Mouse (Mus musculus) splenic B cell, adult 2 months (primary cell): ENCODE measurements around the gene Faiml.

Source experiments
- DNase-seq: peaks from one replicate; pipeline ENCODE4 v3.0.0-alpha.2; 2011; ENCODE audit warnings: low read depth, low spot score
- H3K27me3 ChIP-seq: 2 replicates; pipeline ENCODE4 v1.6.1; 2012; ENCODE audit warnings: mild to moderate bottlenecking, low read length, moderate library complexity, mixed read lengths; ENCODE audit not compliant: control insufficient read depth, poor library complexity, insufficient read depth, severe bottlenecking
- H3K36me3 ChIP-seq: 2 replicates; pipeline ENCODE4 v1.6.1; 2012; ENCODE audit warnings: mild to moderate bottlenecking, low read length, moderate library complexity, mixed read lengths; ENCODE audit not compliant: control insufficient read depth, poor library complexity, insufficient read depth, severe bottlenecking

Faiml gene

GRCm38 (mm10) chr9:99237139-99237538 is at the start of gene Faiml:
TSS of gene Faiml (minus strand) at chr9:99237239.
- no peak for DNase-seq
- H3K36me3 ChIP-seq, result no peaks in the 10 kb centered on the region
- H3K27me3 ChIP-seq, result no peaks in the 10 kb centered on the region

- Histone ChIP-seq H3K36me3 (peaks cover 11% of the 10 kb centered on the region; the same call in 1 of the 2 replicates), H3K27me3 (no peaks in the 10 kb centered on the region)
- no peak for DNase-seq
Measured at GRCm38 (mm10) chr9:99258891-99259290, 21.9 kb upstream of the Faiml start.

GRCm38 (mm10) chr9:99256821-99257220 is 19.8 kb upstream of the Faiml start:
- H3K27me3 ChIP-seq, result no peaks in the 10 kb centered on the region
- no peak for DNase-seq
- peaks cover 11% of the 10 kb centered on the region; the same call in 1 of the 2 replicates for H3K36me3 ChIP-seq

- Histone ChIP-seq H3K36me3 (peaks cover 11% of the 10 kb centered on the region; the same call in 1 of the 2 replicates), H3K27me3 (no peaks in the 10 kb centered on the region)
- DNase-seq, result no peak
Measured at GRCm38 (mm10) chr9:99256206-99256605, 19.2 kb upstream of the Faiml start.

- Histone ChIP-seq H3K36me3 (peaks cover 9% of the 10 kb centered on the region; the same call in 1 of the 2 replicates), H3K27me3 (no peaks in the 10 kb centered on the region)
- no peak for DNase-seq
Measured at GRCm38 (mm10) chr9:99253861-99254260, 16.8 kb upstream of the Faiml start.

GRCm38 (mm10) chr9:99248906-99249305 is 11.9 kb upstream of the Faiml start:
- Histone ChIP-seq H3K27me3 (no peaks in the 10 kb centered on the region), H3K36me3 (0 out of 2 replicates have a peak, but pooled peaks cover 1% of the 10 kb centered on the region)
- no peak for DNase-seq

GRCm38 (mm10) chr9:99248304-99248703 is 11.3 kb upstream of the Faiml start:
- no peaks in the 10 kb centered on the region for H3K36me3 ChIP-seq
- no peaks in the 10 kb centered on the region for H3K27me3 ChIP-seq
- DNase-seq, result no peak

GRCm38 (mm10) chr9:99243895-99244293 is 6.9 kb upstream of the Faiml start:
- no peak for DNase-seq
- H3K36me3 ChIP-seq, result no peaks in the 10 kb centered on the region
- H3K27me3 ChIP-seq, result no peaks in the 10 kb centered on the region

- Histone ChIP-seq H3K27me3 (no peaks in the 10 kb centered on the region), H3K36me3 (no peaks in the 10 kb centered on the region)
- peak; percentile 97 for DNase-seq
Measured at GRCm38 (mm10) chr9:99243190-99243894, 6.3 kb upstream of the Faiml start, which contains the start of gene Cep70. TSS of gene Cep70 (plus strand) at chr9:99243367.

- H3K27me3 ChIP-seq, result no peaks in the 10 kb centered on the region
- peak; percentile 20 for DNase-seq
Measured at GRCm38 (mm10) chr9:99242533-99243189, 5.6 kb upstream of the Faiml start.

GRCm38 (mm10) chr9:99242035-99242434 is 5.0 kb upstream of the Faiml start:
- DNase-seq, result peak; percentile 70
- Histone ChIP-seq H3K36me3 (no peaks in the 10 kb centered on the region), H3K27me3 (no peaks in the 10 kb centered on the region)

More at GRCm38 (mm10) chr9:99242533-99243189, 5.6 kb upstream of the Faiml start:
- no peaks in the 10 kb centered on the region for H3K36me3 ChIP-seq

GRCm38 (mm10) chr9:99240571-99240970 is 3.5 kb upstream of the Faiml start:
- peak; percentile 61 for DNase-seq
- no peaks in the 10 kb centered on the region for H3K36me3 ChIP-seq

GRCm38 (mm10) chr9:99239256-99239655 is 2.2 kb upstream of the Faiml start:
- no peaks in the 10 kb centered on the region for H3K27me3 ChIP-seq
- DNase-seq, result no peak
- H3K36me3 ChIP-seq, result no peaks in the 10 kb centered on the region

More at GRCm38 (mm10) chr9:99240571-99240970, 3.5 kb upstream of the Faiml start:
- H3K27me3 ChIP-seq, result no peaks in the 10 kb centered on the region

- no peaks in the 10 kb centered on the region for H3K27me3 ChIP-seq
- H3K36me3 ChIP-seq, result no peaks in the 10 kb centered on the region
- no peak for DNase-seq
Measured at GRCm38 (mm10) chr9:99238276-99238675, 1.2 kb upstream of the Faiml start.

GRCm38 (mm10) chr9:99229450-99229849 is 7.6 kb downstream of the Faiml start:
- H3K27me3 ChIP-seq, result no peaks in the 10 kb centered on the region
- H3K36me3 ChIP-seq, result no peaks in the 10 kb centered on the region
- peak; percentile 15 for DNase-seq
